Mouse (Mus musculus) MEL (cell line): ENCODE data around the gene Rap2b. TPM values are rescaled to one million over a fixed set of nuclear protein-coding genes. Genes with fewer than 3 reads are reported as not detected.

Experiments
- DNase-seq: peaks from one replicate; pipeline ENCODE4 v3.0.0; 2011; ENCODE audit warnings: low read depth, low spot score
- H3K27ac ChIP-seq: 2 replicates; pipeline ENCODE4 v1.5.1; 2012; ENCODE audit warnings: low read depth, mild to moderate bottlenecking, control low read depth, low read length, moderate library complexity; ENCODE audit not compliant: control insufficient read depth
- H3K27me3 ChIP-seq, 2 experiments: fragments of 150-350 bp in 1 of 2; sonication (generic) in 1 of 2; 2 replicates each; pipeline ENCODE4 v1.6.1; 2012; ENCODE audit warnings: low read length in 2 of 2, mild to moderate bottlenecking in 2 of 2, improper control_type of control experiment in 1 of 2, moderate library complexity in 1 of 2; ENCODE audit not compliant: insufficient read depth in 2 of 2, control insufficient read depth in 1 of 2
- H3K36me3 ChIP-seq, 2 experiments: 2 replicates each; pipeline ENCODE4 v1.6.1; 2012 to 2014; ENCODE audit warnings: low read length in 2 of 2, improper control_type of control experiment in 1 of 2, inconsistent platforms in 1 of 2, mild to moderate bottlenecking in 1 of 2; ENCODE audit not compliant: insufficient read depth in 2 of 2, control insufficient read depth in 1 of 2
- H3K4me1 ChIP-seq, 2 experiments: fragments of 150-350 bp in 1 of 2; sonication (generic) in 1 of 2; 2 replicates each; pipeline ENCODE4 v1.6.1; 2012; ENCODE audit warnings: low read length in 2 of 2, improper control_type of control experiment in 1 of 2, mild to moderate bottlenecking in 1 of 2; ENCODE audit not compliant: insufficient read depth in 2 of 2, control insufficient read depth in 1 of 2
- H3K4me3 ChIP-seq, 2 experiments: fragments of 150-350 bp in 1 of 2; sonication (generic) in 1 of 2; 2 replicates each; pipeline ENCODE4 v1.5.1; 2012; ENCODE audit warnings: low read depth in 2 of 2, low read length in 2 of 2, mild to moderate bottlenecking in 2 of 2, moderate library complexity in 2 of 2, control low read depth in 1 of 2, improper control_type of control experiment in 1 of 2; ENCODE audit not compliant: control insufficient read depth in 1 of 2, insufficient read depth in 1 of 2
- H3K79me2 ChIP-seq: 2 replicates; pipeline ENCODE4 v1.6.1; 2012; ENCODE audit warnings: mild to moderate bottlenecking, low read length, moderate library complexity; ENCODE audit not compliant: control insufficient read depth, poor library complexity, insufficient read depth
- H3K9ac ChIP-seq: 2 replicates; pipeline ENCODE4 v1.6.1; 2012; ENCODE audit warnings: low read depth, mild to moderate bottlenecking, control low read depth, low read length, moderate library complexity; ENCODE audit not compliant: control insufficient read depth, poor library complexity, severe bottlenecking
- H3K9me3 ChIP-seq: fragments of 150-350 bp; sonication (generic); replicated peaks from 2 replicates; pipeline ENCODE4 v1.6.1; 2012; ENCODE audit warnings: mild to moderate bottlenecking, low read length, improper control_type of control experiment, moderate library complexity; ENCODE audit not compliant: insufficient read depth
- BHLHE40 ChIP-seq: IDR thresholded peaks from 2 replicates; pipeline ENCODE4 v1.6.1; 2012; ENCODE audit warnings: low read depth, mild to moderate bottlenecking, inconsistent platforms, low read length, improper control_type of control experiment, borderline replicate concordance
- CTCF ChIP-seq, 3 experiments: IDR thresholded peaks in 2 of 3; conservative IDR thresholded peaks in 1 of 3; 2 replicates each; pipeline ENCODE4 v1.5.1; 2011 to 2012; ENCODE audit warnings: low read length in 3 of 3, low read depth in 2 of 3, mild to moderate bottlenecking in 2 of 3, improper control_type of control experiment in 1 of 3, inconsistent platforms in 1 of 3, mixed read lengths in 1 of 3, moderate library complexity in 1 of 3; ENCODE audit not compliant: control insufficient read depth in 1 of 3, insufficient read depth in 1 of 3, poor library complexity in 1 of 3, severe bottlenecking in 1 of 3
- EP300 ChIP-seq, 2 experiments: IDR thresholded peaks; 2 replicates each; pipeline ENCODE4 v1.6.1; 2011; ENCODE audit warnings: improper control_type of control experiment in 2 of 2, low read length in 2 of 2, low read depth in 1 of 2, mild to moderate bottlenecking in 1 of 2
- ETS1 ChIP-seq: IDR thresholded peaks from 2 replicates; pipeline ENCODE4 v1.6.1; 2012; ENCODE audit warnings: low read depth, mild to moderate bottlenecking, inconsistent platforms, low read length, improper control_type of control experiment, moderate library complexity
- GABPA ChIP-seq: IDR thresholded peaks from 2 replicates; pipeline ENCODE4 v1.6.1; 2012; ENCODE audit warnings: low read depth, mild to moderate bottlenecking, inconsistent platforms, low read length, improper control_type of control experiment, moderate library complexity
- HCFC1 ChIP-seq: IDR thresholded peaks from 2 replicates; pipeline ENCODE4 v1.6.1; 2012; ENCODE audit warnings: low read depth, mild to moderate bottlenecking, inconsistent platforms, low read length, improper control_type of control experiment, moderate library complexity
- KAT2A ChIP-seq: conservative IDR thresholded peaks from 2 replicates; pipeline ENCODE4 v1.6.1; 2012; ENCODE audit warnings: low read depth, low read length, improper control_type of control experiment, inconsistent platforms
- MAFK ChIP-seq: IDR thresholded peaks from 2 replicates; pipeline ENCODE4 v1.6.1; 2011; ENCODE audit warnings: low read depth, mild to moderate bottlenecking, low read length, improper control_type of control experiment, borderline replicate concordance
- MAZ ChIP-seq: IDR thresholded peaks from 2 replicates; pipeline ENCODE4 v1.6.1; 2012; ENCODE audit warnings: low read depth, mild to moderate bottlenecking, inconsistent platforms, low read length, improper control_type of control experiment
- MEF2A ChIP-seq: IDR thresholded peaks from 2 replicates; pipeline ENCODE4 v1.6.1; 2014; ENCODE audit warnings: low read depth, mild to moderate bottlenecking, inconsistent platforms, low read length, improper control_type of control experiment; ENCODE audit not compliant: poor library complexity, insufficient replicate concordance, severe bottlenecking; ENCODE audit errors: extremely low read depth
- MXI1 ChIP-seq: IDR thresholded peaks from 2 replicates; pipeline ENCODE4 v1.6.1; 2011; ENCODE audit warnings: mild to moderate bottlenecking, low read depth, low read length, improper control_type of control experiment
- MYB ChIP-seq: IDR thresholded peaks from 2 replicates; pipeline ENCODE4 v1.6.1; 2011; ENCODE audit warnings: mild to moderate bottlenecking, low read depth, low read length, improper control_type of control experiment
- NELFE ChIP-seq: IDR thresholded peaks from 2 replicates; pipeline ENCODE4 v1.6.1; 2011; ENCODE audit warnings: low read depth, low read length, improper control_type of control experiment
- SIN3A ChIP-seq: IDR thresholded peaks from 2 replicates; pipeline ENCODE4 v1.6.1; 2012; ENCODE audit warnings: low read length, improper control_type of control experiment, inconsistent platforms
- TBP ChIP-seq: IDR thresholded peaks from 2 replicates; pipeline ENCODE4 v1.8.0; 2011; ENCODE audit warnings: low read depth, low read length, improper control_type of control experiment
- TCF12 ChIP-seq: IDR thresholded peaks from 2 replicates; pipeline ENCODE4 v1.6.1; 2014; ENCODE audit warnings: low read depth, mild to moderate bottlenecking, inconsistent platforms, low read length, improper control_type of control experiment, moderate library complexity
- USF1 ChIP-seq: IDR thresholded peaks from 2 replicates; pipeline ENCODE4 v1.6.1; 2014; ENCODE audit warnings: low read depth, mild to moderate bottlenecking, inconsistent platforms, low read length, improper control_type of control experiment, moderate library complexity
- USF2 ChIP-seq, 2 experiments: IDR thresholded peaks; 2 replicates each; pipeline ENCODE4 v1.6.1; 2011 to 2012; ENCODE audit warnings: improper control_type of control experiment in 2 of 2, low read length in 2 of 2, borderline replicate concordance in 1 of 2, inconsistent platforms in 1 of 2, low read depth in 1 of 2, mild to moderate bottlenecking in 1 of 2; ENCODE audit not compliant: insufficient read depth in 1 of 2
- ZC3H11A ChIP-seq: IDR thresholded peaks from 2 replicates; pipeline ENCODE4 v1.6.1; 2012; ENCODE audit warnings: low read depth, mild to moderate bottlenecking, inconsistent platforms, low read length, improper control_type of control experiment
- polyA plus RNA-seq, 2 experiments: library from polyadenylated mRNA; stranded (reverse) in 1 of 2; unstranded in 1 of 2; fragments of >175 nt in 1 of 2; fragments of >200 nt in 1 of 2; gene quantifications; 2 replicates each; pipeline versions ENCODE4 v1.2.1 to v1.2.4; 2012; ENCODE audit warnings: low replicate concordance in 2 of 2, low read depth in 1 of 2; ENCODE audit not compliant: insufficient read length in 2 of 2, insufficient read depth in 1 of 2, missing spikeins in 1 of 2
- total RNA-seq: library from RNA; depleted of rRNA; stranded (reverse); fragments of 300-350 nt; gene quantifications from 2 replicates; pipeline ENCODE4 v1.2.3, GENCODE M21; 2012

The Rap2b gene
- total and polyA plus RNA-seq, 3 experiments, result 4.4 to 5.6 TPM; not detected in 1

- no peak overlapping the region for H3K27ac ChIP-seq
- H3K9ac ChIP-seq, result no peak overlapping the region
- no peaks in the 10 kb centered on the region; a peak in 3 of 4 replicates for H3K27me3 ChIP-seq
- no peaks in the 10 kb centered on the region for H3K9me3 ChIP-seq
- DNase-seq, result no peak
- TF ChIP-seq MXI1 (no peak), BHLHE40 (no peak), KAT2A (no peak)
- no peaks in the 10 kb centered on the region for H3K36me3 ChIP-seq
- H3K4me1 ChIP-seq, result no peaks in the 10 kb centered on the region
- H3K79me2 ChIP-seq, result no peaks in the 10 kb centered on the region
- no peak overlapping the region for H3K4me3 ChIP-seq
Measured at GRCm38 (mm10) chr3:61349433-61349832, 12.0 kb upstream of the Rap2b start.

- Histone ChIP-seq H3K9me3 (no peaks in the 10 kb centered on the region), H3K4me3 (no peak overlapping the region), H3K27ac (no peak overlapping the region), H3K27me3 (peaks cover 0 to 9% of the 10 kb centered on the region in 2 experiments), H3K36me3 (0 out of 4 replicates have a peak, but pooled peaks cover 0 to 2% of the 10 kb centered on the region in 2 experiments), H3K9ac (no peak overlapping the region), H3K79me2 (no peaks in the 10 kb centered on the region), H3K4me1 (no peaks in the 10 kb centered on the region)
- DNase-seq, result no peak
- no peak for TF ChIP-seq MAFK
- TF ChIP-seq ETS1, result no peak
- TF ChIP-seq MAZ, result no peak
- no peak for TF ChIP-seq USF1
- TF ChIP-seq SIN3A, result no peak
- no peak for TF ChIP-seq MYB
- no peak for TF ChIP-seq NELFE
- no peak for TF ChIP-seq HCFC1
- TF ChIP-seq MEF2A, result no peak
- TF ChIP-seq USF2 (IDR thresholded peaks at IDR 0.05; ENCODE audit: borderline replicate concordance in 1 of 2, insufficient read depth in 1 of 2, low read depth in 1 of 2, low read length in 2 of 2), result no peak
- no peak for TF ChIP-seq ZC3H11A
- no peak for TF ChIP-seq TCF12
- TF ChIP-seq GABPA, result no peak
- TF ChIP-seq TBP, result no peak
- TF ChIP-seq CTCF (IDR thresholded peaks at IDR 0.05 in 2 of 3, conservative IDR thresholded peaks at IDR 0.05 in 1 of 3; ENCODE audit: control insufficient read depth in 1 of 3, insufficient read depth in 1 of 3, low read depth in 2 of 3, low read length in 3 of 3, poor library complexity in 1 of 3, severe bottlenecking in 1 of 3), result no peak
- TF ChIP-seq EP300 (IDR thresholded peaks at IDR 0.05; ENCODE audit: low read depth in 1 of 2, low read length in 2 of 2), result no peak
Measured at GRCm38 (mm10) chr3:61355464-61355863, 6.0 kb upstream of the Rap2b start.
